Mouse (Mus musculus) megakaryocyte, embryonic 14.5 days (primary cell): Measurements from ENCODE around the gene Stradb.

Experiments used
- FLI1 ChIP-seq: IDR thresholded peaks from 2 replicates; pipeline ENCODE4 v1.6.1; 2012; ENCODE audit warnings: low read length, inconsistent platforms, mixed read lengths
- GATA1 ChIP-seq: IDR thresholded peaks from 3 replicates; pipeline ENCODE4 v1.6.1; 2012; ENCODE audit warnings: mixed read lengths, low read length, inconsistent platforms, borderline replicate concordance

DNA sequence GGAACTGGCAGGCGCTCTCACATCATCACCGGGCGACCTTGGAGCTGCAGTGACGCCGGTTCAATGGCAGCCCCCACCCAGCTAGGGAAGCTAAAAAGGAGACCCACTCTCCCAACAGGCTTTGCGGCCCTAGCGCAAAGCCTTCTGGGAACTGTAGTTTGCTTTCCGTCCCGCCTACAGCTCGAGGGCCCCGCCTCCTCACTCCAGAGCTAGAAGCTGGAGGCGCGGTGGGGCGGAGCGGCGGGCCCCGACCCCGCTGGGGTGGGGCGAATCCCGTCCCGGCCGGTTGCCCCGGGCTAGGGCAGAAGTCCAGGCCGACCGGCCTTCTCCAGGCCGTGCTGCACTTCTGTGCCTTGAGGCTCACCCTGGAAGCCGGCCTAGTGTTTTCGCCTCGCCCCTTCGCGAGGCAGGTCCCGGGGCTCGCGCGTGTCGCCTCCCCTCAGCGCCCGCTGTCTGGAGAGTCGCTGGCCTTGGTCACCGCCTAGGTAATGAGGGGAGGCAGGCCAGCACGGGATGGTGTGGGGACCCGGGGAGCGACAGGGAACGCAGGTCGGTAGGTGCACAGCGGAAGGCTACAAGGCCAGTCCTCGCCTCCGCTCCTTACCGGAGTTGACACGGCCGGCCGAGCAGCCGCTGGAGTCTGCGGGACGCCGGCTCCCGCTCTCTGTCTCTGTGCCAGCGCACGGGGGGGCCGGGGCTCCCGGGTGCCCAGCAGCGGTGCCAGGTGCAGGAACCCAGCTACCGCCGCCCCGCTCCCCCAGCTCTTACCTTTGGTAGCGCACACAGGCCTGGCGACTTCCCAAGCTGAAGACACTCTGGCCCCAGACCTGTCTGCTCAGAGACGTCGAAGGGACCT is at the start of gene Stradb, which contains the start of gene Trak2:
- TF ChIP-seq GATA1 (no peak), FLI1 (no peak)
